Mouse (Mus musculus): ENCODE measurements around the gene Rbsn. TPM values are rescaled to one million over a fixed set of nuclear protein-coding genes. Genes with fewer than 3 reads are reported as not detected.

The Rbsn gene
- total and polyA plus RNA-seq, 2 experiments = 4.1 to 6.7 TPM

- Histone ChIP-seq H3K27ac (replicated peaks; ENCODE audit: insufficient read depth, low read depth, low read length) (no peak overlapping the region), H3K27me3 (ENCODE audit: control insufficient read depth, insufficient read depth, low read length) (peaks cover 6% of the 10 kb centered on the region; the same call in 1 of the 2 replicates), H3K79me2 (ENCODE audit: control insufficient read depth, insufficient read depth, low read length) (no peaks in the 10 kb centered on the region), H3K4me3 (ENCODE audit: insufficient read depth, low read depth, low read length) (no peak overlapping the region), H3K36me3 (ENCODE audit: control insufficient read depth, insufficient read depth, low read length) (no peaks in the 10 kb centered on the region), H3K4me1 (ENCODE audit: control insufficient read depth, insufficient read depth, low read length) (no peaks in the 10 kb centered on the region), H3K9ac (ENCODE audit: low read depth, low read length) (no peak overlapping the region)
- 14% methylated on average over 3 of the region's 3 CpGs for WGBS
- TF ChIP-seq POLR2A (IDR thresholded peaks at IDR 0.05; ENCODE audit: extremely low read depth, insufficient read depth, low read length) (no peak), CTCF (IDR thresholded peaks at IDR 0.05; ENCODE audit: low read depth, low read length) (no peak)
- DNase-seq (ENCODE audit: extremely low read depth, low read depth, low spot score) = no peak
Observed at GRCm38 (mm10) chr6:92246335-92246734, 31.6 kb upstream of the Rbsn start.

GRCm38 (mm10) chr6:92244591-92244990 is 29.9 kb upstream of the Rbsn start, which contains the start of gene Trh:
TSS of gene Trh (minus strand) at chr6:92244650.
- TF ChIP-seq POLR2A (IDR thresholded peaks at IDR 0.05; ENCODE audit: extremely low read depth, insufficient read depth, low read length) = no peak
- no peak for TF ChIP-seq CTCF (IDR thresholded peaks at IDR 0.05; ENCODE audit: low read depth, low read length)
- Histone ChIP-seq H3K79me2 (ENCODE audit: control insufficient read depth, insufficient read depth, low read length) (no peaks in the 10 kb centered on the region), H3K4me1 (ENCODE audit: control insufficient read depth, insufficient read depth, low read length) (no peaks in the 10 kb centered on the region), H3K36me3 (ENCODE audit: control insufficient read depth, insufficient read depth, low read length) (no peaks in the 10 kb centered on the region), H3K9ac (ENCODE audit: low read depth, low read length) (no peak within 1 kb of the TSS), H3K27ac (replicated peaks; ENCODE audit: insufficient read depth, low read depth, low read length) (no peak within 1 kb of the TSS), H3K4me3 (ENCODE audit: insufficient read depth, low read depth, low read length) (no peak within 1 kb of the TSS), H3K27me3 (ENCODE audit: control insufficient read depth, insufficient read depth, low read length) (peaks cover 6% of the 10 kb centered on the region; the same call in 1 of the 2 replicates)
- no peak for DNase-seq (ENCODE audit: extremely low read depth, low read depth, low spot score)
- 3% methylated on average over 31 of the region's 31 CpGs for WGBS

GRCm38 (mm10) chr6:92241178-92241906 is 26.6 kb upstream of the Rbsn start:
- TF ChIP-seq CTCF (IDR thresholded peaks at IDR 0.05; ENCODE audit: low read depth, low read length) (no peak), POLR2A (IDR thresholded peaks at IDR 0.05; ENCODE audit: extremely low read depth, insufficient read depth, low read length) (no peak)
- no peaks in the 10 kb centered on the region for H3K36me3 ChIP-seq (ENCODE audit: control insufficient read depth, insufficient read depth, low read length)
- H3K9ac ChIP-seq (ENCODE audit: low read depth, low read length) = no peak overlapping the region
- H3K79me2 ChIP-seq (ENCODE audit: control insufficient read depth, insufficient read depth, low read length) = no peaks in the 10 kb centered on the region
- peak; percentile 50 for DNase-seq (ENCODE audit: extremely low read depth, low read depth, low spot score)
- 56% methylated on average over 3 of the region's 3 CpGs for WGBS
- no peaks in the 10 kb centered on the region for H3K4me1 ChIP-seq (ENCODE audit: control insufficient read depth, insufficient read depth, low read length)
- H3K4me3 ChIP-seq (ENCODE audit: insufficient read depth, low read depth, low read length) = no peak overlapping the region
- no peak overlapping the region for H3K27ac ChIP-seq (replicated peaks; ENCODE audit: insufficient read depth, low read depth, low read length)
- 0 out of 2 replicates have a peak, but pooled peaks cover 3% of the 10 kb centered on the region for H3K27me3 ChIP-seq (ENCODE audit: control insufficient read depth, insufficient read depth, low read length)

GRCm38 (mm10) chr6:92235036-92235435 is 20.3 kb upstream of the Rbsn start:
- H3K36me3 ChIP-seq (ENCODE audit: control insufficient read depth, insufficient read depth, low read length) = no peaks in the 10 kb centered on the region
- no peaks in the 10 kb centered on the region for H3K79me2 ChIP-seq (ENCODE audit: control insufficient read depth, insufficient read depth, low read length)
- no peak for TF ChIP-seq POLR2A (IDR thresholded peaks at IDR 0.05; ENCODE audit: extremely low read depth, insufficient read depth, low read length)
- no peak for TF ChIP-seq CTCF (IDR thresholded peaks at IDR 0.05; ENCODE audit: low read depth, low read length)
- no peak overlapping the region for H3K27ac ChIP-seq (replicated peaks; ENCODE audit: insufficient read depth, low read depth, low read length)
- no peaks in the 10 kb centered on the region for H3K27me3 ChIP-seq (ENCODE audit: control insufficient read depth, insufficient read depth, low read length)
- no peak overlapping the region for H3K9ac ChIP-seq (ENCODE audit: low read depth, low read length)
- no peaks in the 10 kb centered on the region for H3K4me1 ChIP-seq (ENCODE audit: control insufficient read depth, insufficient read depth, low read length)
- no peak for DNase-seq (ENCODE audit: extremely low read depth, low read depth, low spot score)
- no peak overlapping the region for H3K4me3 ChIP-seq (ENCODE audit: insufficient read depth, low read depth, low read length)
- WGBS = 83% methylated on average over 12 of the region's 12 CpGs

GRCm38 (mm10) chr6:92231762-92232161 is 17.0 kb upstream of the Rbsn start:
- no peaks in the 10 kb centered on the region for H3K27me3 ChIP-seq (ENCODE audit: control insufficient read depth, insufficient read depth, low read length)
- H3K4me3 ChIP-seq (ENCODE audit: insufficient read depth, low read depth, low read length) = no peak overlapping the region
- no peak overlapping the region for H3K9ac ChIP-seq (ENCODE audit: low read depth, low read length)
- no peak overlapping the region for H3K27ac ChIP-seq (replicated peaks; ENCODE audit: insufficient read depth, low read depth, low read length)
- WGBS = 70% methylated on average over 4 of the region's 4 CpGs
- H3K36me3 ChIP-seq (ENCODE audit: control insufficient read depth, insufficient read depth, low read length) = no peaks in the 10 kb centered on the region
- H3K4me1 ChIP-seq (ENCODE audit: control insufficient read depth, insufficient read depth, low read length) = no peaks in the 10 kb centered on the region
- TF ChIP-seq POLR2A (IDR thresholded peaks at IDR 0.05; ENCODE audit: extremely low read depth, insufficient read depth, low read length) (no peak), CTCF (IDR thresholded peaks at IDR 0.05; ENCODE audit: low read depth, low read length) (no peak)
- no peak for DNase-seq (ENCODE audit: extremely low read depth, low read depth, low spot score)
- H3K79me2 ChIP-seq (ENCODE audit: control insufficient read depth, insufficient read depth, low read length) = no peaks in the 10 kb centered on the region

GRCm38 (mm10) chr6:92231356-92231755 is 16.6 kb upstream of the Rbsn start:
- no peaks in the 10 kb centered on the region for H3K4me1 ChIP-seq (ENCODE audit: control insufficient read depth, insufficient read depth, low read length)
- WGBS = 35% methylated on average over 1 of the region's 1 CpGs
- TF ChIP-seq POLR2A (IDR thresholded peaks at IDR 0.05; ENCODE audit: extremely low read depth, insufficient read depth, low read length) (no peak), CTCF (IDR thresholded peaks at IDR 0.05; ENCODE audit: low read depth, low read length) (no peak)
- DNase-seq (ENCODE audit: extremely low read depth, low read depth, low spot score) = no peak
- no peaks in the 10 kb centered on the region for H3K79me2 ChIP-seq (ENCODE audit: control insufficient read depth, insufficient read depth, low read length)
- no peak overlapping the region for H3K9ac ChIP-seq (ENCODE audit: low read depth, low read length)
- no peaks in the 10 kb centered on the region for H3K27me3 ChIP-seq (ENCODE audit: control insufficient read depth, insufficient read depth, low read length)
- H3K36me3 ChIP-seq (ENCODE audit: control insufficient read depth, insufficient read depth, low read length) = no peaks in the 10 kb centered on the region
- H3K4me3 ChIP-seq (ENCODE audit: insufficient read depth, low read depth, low read length) = no peak overlapping the region
- H3K27ac ChIP-seq (replicated peaks; ENCODE audit: insufficient read depth, low read depth, low read length) = no peak overlapping the region
